Comparison of ENCODE assay signal across 9 mouse cellular contexts in genomic region chr11:105180471-105181091, GRCm38 (mm10). TPM values are rescaled to one million over a fixed set of nuclear protein-coding genes. Genes with fewer than 3 reads are reported as not detected.
DNase-seq lines count a peak whose midpoint lies in the region; ATAC-seq and TF ChIP-seq lines count a peak whose summit lies in the region.
"Had no signal": no experiment of that assay in that cellular context is flagged by ENCODE, and none has a peak within 500 bp of the region (broad histone marks: within the 10 kb centered on the region; RNA-seq: fewer than 3 reads in every experiment).

No protein-coding gene starts in this region.

- WGBS in limb, embryonic 12.5 days, result under 1% methylated on average over 35 of the region's 35 CpGs
- WGBS in midbrain, embryonic 12.5 days, result under 1% methylated on average over 31 of the region's 35 CpGs

- peak; percentile 28 for ATAC-seq in inflammation-experienced regulatory T-cells, adult 6 months
- peak; percentile 44 for ATAC-seq in limb, embryonic 12.5 days (ENCODE audit: insufficient number of reproducible peaks, insufficient read depth, low FRiP score, low TSS enrichment, low read depth)
- no peak; the same call in 1 of the 2 replicates for ATAC-seq in midbrain, embryonic 12.5 days (ENCODE audit: low FRiP score, low read depth)

- H3K4me3 ChIP-seq in cortical plate, adult 2 months (ENCODE audit: insufficient read depth, low read length), result peak overlapping the region; percentile 88
- H3K4me3 ChIP-seq in limb, embryonic 12.5 days (replicated peaks), result peak overlapping the region; percentile 94
- peak overlapping the region; percentile 98 for H3K4me3 ChIP-seq in midbrain, embryonic 12.5 days

- no peaks in the 10 kb centered on the region for H3K9me3 ChIP-seq in limb, embryonic 12.5 days
- H3K9me3 ChIP-seq in midbrain, embryonic 12.5 days, result no peaks in the 10 kb centered on the region

- peaks cover 2% of the 10 kb centered on the region; the same call in 1 of the 2 replicates for H3K4me1 ChIP-seq in cortical plate, adult 2 months (ENCODE audit: control insufficient read depth, insufficient read depth, low read length)
- peaks cover 22% of the 10 kb centered on the region for H3K4me1 ChIP-seq in limb, embryonic 12.5 days (replicated peaks)
- peaks cover 23% of the 10 kb centered on the region for H3K4me1 ChIP-seq in midbrain, embryonic 12.5 days

- TF ChIP-seq POLR2A in cortical plate, adult 2 months (IDR thresholded peaks at IDR 0.05; ENCODE audit: extremely low read depth, insufficient read depth, low read length), result no peak

- H3K27ac ChIP-seq in cortical plate, adult 2 months (ENCODE audit: insufficient read depth, low read length), result peak overlapping the region; percentile 99
- H3K27ac ChIP-seq in limb, embryonic 12.5 days, result peak overlapping the region; percentile 96
- peak overlapping the region; percentile 95 for H3K27ac ChIP-seq in midbrain, embryonic 12.5 days (replicated peaks)

- no peaks in the 10 kb centered on the region for H3K27me3 ChIP-seq in limb, embryonic 12.5 days
- no peaks in the 10 kb centered on the region for H3K27me3 ChIP-seq in midbrain, embryonic 12.5 days

- DNase-seq in right cerebral cortex, adult 18-20 months, result peak; percentile 21
- DNase-seq in right cerebral cortex, postnatal 25 days, result no peak
- peak; percentile 49 for DNase-seq in gastrocnemius, postnatal 10 days
- peak; percentile 63 to 70 for DNase-seq in spleen, postnatal 10 days (ENCODE audit: low spot score in 2 of 2)

- peaks cover 31% of the 10 kb centered on the region for H3K36me3 ChIP-seq in limb, embryonic 12.5 days
- H3K36me3 ChIP-seq in midbrain, embryonic 12.5 days, result peaks cover 14% of the 10 kb centered on the region

- H3K4me2 ChIP-seq in limb, embryonic 12.5 days, result peak overlapping the region; percentile 87
- H3K4me2 ChIP-seq in midbrain, embryonic 12.5 days (replicated peaks), result peak overlapping the region; percentile 88

- peak overlapping the region; percentile 95 for H3K9ac ChIP-seq in limb, embryonic 12.5 days (replicated peaks)
- H3K9ac ChIP-seq in midbrain, embryonic 12.5 days (replicated peaks), result peak overlapping the region; percentile 93

- no peak for TF ChIP-seq CTCF in cortical plate, adult 2 months (IDR thresholded peaks at IDR 0.05; ENCODE audit: extremely low read depth, insufficient read depth, low read length)

RNA-seq across cellular contexts. Expression of gene Tlk2, which starts 2.0 kb away (rescaled TPM):
- polyA plus RNA-seq in cortical plate, adult 2 months (2012; rRNA removed), result 36.3 and 36.7 TPM in 2 replicates
- total RNA-seq in gastrocnemius, postnatal 10 days (2021), result 10 to 100 TPM; 39.6 to 48.6 TPM
- polyA plus RNA-seq in inflammation-experienced regulatory T-cells, adult 6 months (2017; shearing (Covaris generic)), result 10 to 100 TPM; 18.1 to 28.7 (median 20.4) TPM
- 29.6 and 31.9 TPM in 2 replicates for polyA plus RNA-seq in limb, embryonic 12.5 days (2016; fragmentation: Nextera tagmentation; extraction: Ambion mirVana)
- 29.4 and 31.7 TPM in 2 replicates for polyA plus RNA-seq in midbrain, embryonic 12.5 days (2016; fragmentation: Nextera tagmentation; extraction: Ambion mirVana)

RNA-seq across cellular contexts. Expression of gene Gm10842, which starts 33.9 kb away (rescaled TPM):
- polyA plus RNA-seq in cortical plate, adult 2 months (2012; rRNA removed), result not detected in 2 replicates
- total RNA-seq in gastrocnemius, postnatal 10 days (2021), result not detected
- not detected for polyA plus RNA-seq in inflammation-experienced regulatory T-cells, adult 6 months (2017; shearing (Covaris generic))
- polyA plus RNA-seq in limb, embryonic 12.5 days (2016; fragmentation: Nextera tagmentation; extraction: Ambion mirVana), result not detected in 2 replicates
- polyA plus RNA-seq in midbrain, embryonic 12.5 days (2016; fragmentation: Nextera tagmentation; extraction: Ambion mirVana), result not detected in 2 replicates
- total RNA-seq: neutrophil, adult 5-6 weeks had no signal

RNA-seq across cellular contexts. Expression of gene Mettl2, which starts 54.4 kb away (rescaled TPM):
- polyA plus RNA-seq in cortical plate, adult 2 months (2012; rRNA removed), result 27.1 and 27.3 TPM in 2 replicates
- 10 to 100 TPM; 11.7 to 12.6 TPM for total RNA-seq in gastrocnemius, postnatal 10 days (2021)
- polyA plus RNA-seq in inflammation-experienced regulatory T-cells, adult 6 months (2017; shearing (Covaris generic)), result 10 to 100 TPM; 12.5 to 21.4 (median 20.0) TPM
- polyA plus RNA-seq in limb, embryonic 12.5 days (2016; fragmentation: Nextera tagmentation; extraction: Ambion mirVana), result 49.6 and 55.2 TPM in 2 replicates
- 38.7 and 38.8 TPM in 2 replicates for polyA plus RNA-seq in midbrain, embryonic 12.5 days (2016; fragmentation: Nextera tagmentation; extraction: Ambion mirVana)
